Mouse (Mus musculus) MEL-GATA-1-ER (cell line): Measurements from ENCODE around the gene Gm8797.
"Not testable (repeated sequence)": the region's sequence is repeated elsewhere in the genome, so short reads cannot be mapped to it uniquely, and the experiment has no call there.

Experiments used
- DNase-seq: peaks from one replicate; pipeline ENCODE4 v3.0.0-alpha.2; 2012; ENCODE audit warnings: low read depth; ENCODE audit errors: extremely low read depth

The Gm8797 gene

DNA sequence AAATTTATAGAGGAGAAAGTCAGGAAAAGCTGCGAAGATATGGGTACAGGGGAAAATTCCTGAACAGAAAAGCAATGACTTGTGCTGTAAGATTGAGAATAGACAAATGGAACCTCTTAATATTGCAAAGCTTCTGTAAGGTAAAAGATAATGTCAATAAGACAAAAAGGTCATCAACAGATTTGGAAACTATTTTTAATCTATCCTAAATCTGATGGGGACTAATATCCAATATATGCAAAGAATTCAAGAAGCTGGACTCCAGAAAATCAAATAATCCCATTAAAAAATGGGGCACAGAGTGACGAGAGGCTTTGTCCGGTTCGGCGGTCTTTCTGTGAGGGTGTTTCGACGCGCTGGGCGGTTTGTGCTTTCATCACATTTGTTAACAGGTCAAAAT lies at the start of gene Gm8797:
Gm8797 (plus strand) TSS at position 301 of the 400 bp plus-strand sequence.
- DNase-seq: not testable (repeated sequence)

- no peak for DNase-seq
Observed at GRCm38 (mm10) chr3:5714481-5714880, 36.1 kb upstream of the Gm8797 start.

DNA sequence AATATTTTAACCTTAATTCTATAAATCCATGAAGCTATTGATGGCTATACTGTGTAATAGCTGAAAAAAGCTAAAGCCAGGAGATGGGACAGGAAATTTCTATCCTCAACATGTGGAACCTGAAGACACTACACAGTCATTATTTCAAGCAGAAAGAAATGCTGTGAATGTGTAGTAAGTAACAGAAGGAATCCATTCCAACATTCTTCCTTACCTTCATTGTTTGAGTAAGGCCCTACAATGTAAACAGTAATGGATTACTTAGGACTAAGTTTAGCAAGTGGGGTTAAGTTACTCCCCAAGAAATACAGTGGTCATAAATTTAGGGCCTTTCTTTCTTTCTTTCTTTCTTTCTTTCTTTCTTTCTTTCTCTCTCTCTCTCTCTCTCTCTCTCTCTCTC lies 17.7 kb upstream of the Gm8797 start:
- no peak for DNase-seq

DNA sequence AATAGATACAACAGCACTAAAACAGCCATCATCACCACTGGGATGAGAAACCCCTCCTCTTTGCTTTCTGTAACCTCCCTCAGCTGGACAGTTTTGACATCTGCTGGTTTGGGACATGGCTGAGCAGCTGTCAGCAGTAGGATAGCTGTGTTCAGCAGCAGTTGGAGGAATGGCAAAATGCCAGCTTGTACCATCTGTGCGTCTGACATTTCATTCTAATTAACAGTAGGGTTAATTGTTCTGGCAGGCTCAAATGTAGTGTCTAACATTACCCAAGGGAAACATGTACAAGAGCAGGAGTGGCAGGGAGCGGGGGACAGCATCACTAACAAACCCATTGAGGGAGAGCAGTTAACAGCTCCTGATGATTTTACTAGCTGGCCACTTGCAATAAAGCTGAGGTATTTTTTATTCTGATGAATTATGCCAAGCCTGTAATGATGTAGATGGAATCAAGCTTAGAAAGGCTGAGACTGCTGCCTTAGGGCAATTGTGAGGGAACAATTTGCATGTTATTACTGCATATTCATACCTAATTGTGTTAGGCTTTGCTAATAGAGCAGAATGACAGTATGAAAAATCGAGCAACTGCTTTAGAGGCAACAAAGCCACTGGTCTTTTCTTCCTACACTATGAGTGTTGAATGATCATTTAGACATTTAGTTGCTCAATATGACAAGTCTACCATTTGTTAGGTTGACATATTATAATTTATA lies 4.3 kb downstream of the Gm8797 start:
- DNase-seq: no peak

DNA sequence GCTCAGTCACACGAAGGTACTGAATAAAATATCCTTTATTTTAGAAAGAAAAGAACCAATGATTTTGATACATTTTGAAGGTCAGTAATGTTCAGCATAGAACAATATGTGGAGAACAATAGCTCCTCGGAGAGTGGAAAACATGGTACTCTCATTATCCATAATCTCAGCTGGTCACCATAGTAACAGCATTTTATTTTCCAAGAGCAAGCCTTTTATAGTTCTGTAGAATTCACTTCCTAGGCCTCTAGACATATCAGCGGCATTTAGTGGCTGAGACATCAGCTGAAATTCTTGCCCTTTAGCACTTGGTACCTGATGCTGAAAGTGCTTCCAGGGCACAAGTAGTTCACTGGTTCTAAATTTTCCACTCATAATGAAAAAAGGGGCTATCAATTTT lies 15.7 kb downstream of the Gm8797 start:
- no peak for DNase-seq

GRCm38 (mm10) chr3:5776894-5777293 lies 26.3 kb downstream of the Gm8797 start:
- no peak for DNase-seq
